Mouse (Mus musculus): ENCODE results near the gene Tldc1. TPM values are rescaled to one million over a fixed set of nuclear protein-coding genes. Genes with fewer than 3 reads are reported as not detected.

Gene Tldc1
- polyA plus RNA-seq, 1 experiment from 2014 or later, result 10.9 TPM

GRCm38 (mm10) chr8:119723676-119724075, 54.5 kb downstream of the Tldc1 start:
- Histone ChIP-seq H3K9me3 (replicated peaks; ENCODE audit: control insufficient read depth, low read length, poor library complexity, severe bottlenecking) (no peaks in the 10 kb centered on the region), H3K9ac (ENCODE audit: low read depth, low read length) (no peak overlapping the region), H3K27ac (ENCODE audit: low read length) (no peak overlapping the region), H3K4me1 (ENCODE audit: control insufficient read depth, insufficient read depth, low read length) (no peaks in the 10 kb centered on the region), H3K36me3 (ENCODE audit: control insufficient read depth, insufficient read depth, low read length) (no peaks in the 10 kb centered on the region), H3K4me2 (ENCODE audit: low read length) (no peak overlapping the region), H3K27me3 (ENCODE audit: control insufficient read depth, insufficient read depth, low read depth, low read length) (no peaks in the 10 kb centered on the region), H3K4me3 (ENCODE audit: low read depth, low read length) (no peak overlapping the region)
- ATAC-seq, result no peak
- WGBS, result 75% methylated on average over 4 of the region's 4 CpGs

- ATAC-seq, result no peak
These were observed 55.9 kb downstream of the Tldc1 start for GRCm38 (mm10) chr8:119722348-119722747.

GRCm38 (mm10) chr8:119719011-119719501, 59.2 kb downstream of the Tldc1 start:
- 54% methylated on average over 12 of the region's 12 CpGs for WGBS
- ATAC-seq, result no peak
- Histone ChIP-seq H3K27ac (ENCODE audit: low read length) (no peak overlapping the region), H3K9ac (ENCODE audit: low read depth, low read length) (no peak overlapping the region), H3K4me3 (ENCODE audit: low read depth, low read length) (no peak overlapping the region), H3K36me3 (ENCODE audit: control insufficient read depth, insufficient read depth, low read length) (no peaks in the 10 kb centered on the region), H3K9me3 (replicated peaks; ENCODE audit: control insufficient read depth, low read length, poor library complexity, severe bottlenecking) (no peaks in the 10 kb centered on the region), H3K4me2 (ENCODE audit: low read length) (no peak overlapping the region), H3K27me3 (ENCODE audit: control insufficient read depth, insufficient read depth, low read depth, low read length) (no peaks in the 10 kb centered on the region), H3K4me1 (ENCODE audit: control insufficient read depth, insufficient read depth, low read length) (no peaks in the 10 kb centered on the region)

More at GRCm38 (mm10) chr8:119722348-119722747, 55.9 kb downstream of the Tldc1 start:
- 55% methylated on average over 6 of the region's 6 CpGs for WGBS
- Histone ChIP-seq H3K27ac (ENCODE audit: low read length) (no peak overlapping the region), H3K9ac (ENCODE audit: low read depth, low read length) (no peak overlapping the region), H3K27me3 (ENCODE audit: control insufficient read depth, insufficient read depth, low read depth, low read length) (no peaks in the 10 kb centered on the region), H3K4me3 (ENCODE audit: low read depth, low read length) (no peak overlapping the region), H3K36me3 (ENCODE audit: control insufficient read depth, insufficient read depth, low read length) (no peaks in the 10 kb centered on the region), H3K4me2 (ENCODE audit: low read length) (no peak overlapping the region), H3K4me1 (ENCODE audit: control insufficient read depth, insufficient read depth, low read length) (no peaks in the 10 kb centered on the region), H3K9me3 (replicated peaks; ENCODE audit: control insufficient read depth, low read length, poor library complexity, severe bottlenecking) (no peaks in the 10 kb centered on the region)

GRCm38 (mm10) chr8:119717765-119718164, 60.5 kb downstream of the Tldc1 start:
- no peak for ATAC-seq
- no peak overlapping the region for H3K4me2 ChIP-seq (ENCODE audit: low read length)
- no peak overlapping the region for H3K27ac ChIP-seq (ENCODE audit: low read length)
- no peak overlapping the region for H3K4me3 ChIP-seq (ENCODE audit: low read depth, low read length)
- WGBS, result 64% methylated on average over 9 of the region's 9 CpGs
- H3K36me3 ChIP-seq (ENCODE audit: control insufficient read depth, insufficient read depth, low read length), result no peaks in the 10 kb centered on the region
- no peaks in the 10 kb centered on the region for H3K27me3 ChIP-seq (ENCODE audit: control insufficient read depth, insufficient read depth, low read depth, low read length)
- H3K9ac ChIP-seq (ENCODE audit: low read depth, low read length), result no peak overlapping the region
- no peaks in the 10 kb centered on the region for H3K4me1 ChIP-seq (ENCODE audit: control insufficient read depth, insufficient read depth, low read length)
- no peaks in the 10 kb centered on the region for H3K9me3 ChIP-seq (replicated peaks; ENCODE audit: control insufficient read depth, low read length, poor library complexity, severe bottlenecking)

GRCm38 (mm10) chr8:119716730-119717299, 61.4 kb downstream of the Tldc1 start:
- Histone ChIP-seq H3K9me3 (replicated peaks; ENCODE audit: control insufficient read depth, low read length, poor library complexity, severe bottlenecking) (no peaks in the 10 kb centered on the region), H3K9ac (ENCODE audit: low read depth, low read length) (no peak overlapping the region), H3K4me1 (ENCODE audit: control insufficient read depth, insufficient read depth, low read length) (no peaks in the 10 kb centered on the region), H3K4me3 (ENCODE audit: low read depth, low read length) (no peak overlapping the region), H3K4me2 (ENCODE audit: low read length) (no peak overlapping the region), H3K36me3 (ENCODE audit: control insufficient read depth, insufficient read depth, low read length) (no peaks in the 10 kb centered on the region), H3K27me3 (ENCODE audit: control insufficient read depth, insufficient read depth, low read depth, low read length) (no peaks in the 10 kb centered on the region), H3K27ac (ENCODE audit: low read length) (no peak overlapping the region)
- no peak for ATAC-seq

GRCm38 (mm10) chr8:119715221-119715620, 63.0 kb downstream of the Tldc1 start:
- H3K4me2 ChIP-seq (ENCODE audit: low read length), result no peak overlapping the region
- no peak overlapping the region for H3K4me3 ChIP-seq (ENCODE audit: low read depth, low read length)
- no peak for ATAC-seq
- no peaks in the 10 kb centered on the region for H3K4me1 ChIP-seq (ENCODE audit: control insufficient read depth, insufficient read depth, low read length)
- no peak overlapping the region for H3K27ac ChIP-seq (ENCODE audit: low read length)
- H3K27me3 ChIP-seq (ENCODE audit: control insufficient read depth, insufficient read depth, low read depth, low read length), result no peaks in the 10 kb centered on the region
- WGBS, result 78% methylated on average over 12 of the region's 12 CpGs
- H3K36me3 ChIP-seq (ENCODE audit: control insufficient read depth, insufficient read depth, low read length), result no peaks in the 10 kb centered on the region
- H3K9ac ChIP-seq (ENCODE audit: low read depth, low read length), result no peak overlapping the region
- H3K9me3 ChIP-seq (replicated peaks; ENCODE audit: control insufficient read depth, low read length, poor library complexity, severe bottlenecking), result no peaks in the 10 kb centered on the region

GRCm38 (mm10) chr8:119713421-119713820, 64.8 kb downstream of the Tldc1 start:
- no peak for ATAC-seq
- Histone ChIP-seq H3K4me2 (ENCODE audit: low read length) (no peak overlapping the region), H3K9ac (ENCODE audit: low read depth, low read length) (no peak overlapping the region), H3K9me3 (replicated peaks; ENCODE audit: control insufficient read depth, low read length, poor library complexity, severe bottlenecking) (no peaks in the 10 kb centered on the region), H3K27me3 (ENCODE audit: control insufficient read depth, insufficient read depth, low read depth, low read length) (no peaks in the 10 kb centered on the region), H3K4me1 (ENCODE audit: control insufficient read depth, insufficient read depth, low read length) (no peaks in the 10 kb centered on the region), H3K4me3 (ENCODE audit: low read depth, low read length) (no peak overlapping the region), H3K27ac (ENCODE audit: low read length) (no peak overlapping the region), H3K36me3 (ENCODE audit: control insufficient read depth, insufficient read depth, low read length) (no peaks in the 10 kb centered on the region)
- WGBS, result 76% methylated on average over 5 of the region's 5 CpGs

GRCm38 (mm10) chr8:119712226-119712625, 66.0 kb downstream of the Tldc1 start:
- Histone ChIP-seq H3K36me3 (ENCODE audit: control insufficient read depth, insufficient read depth, low read length) (no peaks in the 10 kb centered on the region), H3K4me1 (ENCODE audit: control insufficient read depth, insufficient read depth, low read length) (no peaks in the 10 kb centered on the region), H3K4me3 (ENCODE audit: low read depth, low read length) (no peak overlapping the region), H3K9me3 (replicated peaks; ENCODE audit: control insufficient read depth, low read length, poor library complexity, severe bottlenecking) (no peaks in the 10 kb centered on the region), H3K27me3 (ENCODE audit: control insufficient read depth, insufficient read depth, low read depth, low read length) (no peaks in the 10 kb centered on the region), H3K4me2 (ENCODE audit: low read length) (no peak overlapping the region), H3K9ac (ENCODE audit: low read depth, low read length) (no peak overlapping the region), H3K27ac (ENCODE audit: low read length) (no peak overlapping the region)
- 89% methylated on average over 6 of the region's 6 CpGs for WGBS
- no peak for ATAC-seq

All from midbrain, embryonic 16.5 days (tissue).